Mouse (Mus musculus): ENCODE data around the gene Sfxn1. TPM values are rescaled to one million over a fixed set of nuclear protein-coding genes. Genes with fewer than 3 reads are reported as not detected.

Sfxn1 gene
- polyA plus RNA-seq, 1 experiment = not detected

DNA sequence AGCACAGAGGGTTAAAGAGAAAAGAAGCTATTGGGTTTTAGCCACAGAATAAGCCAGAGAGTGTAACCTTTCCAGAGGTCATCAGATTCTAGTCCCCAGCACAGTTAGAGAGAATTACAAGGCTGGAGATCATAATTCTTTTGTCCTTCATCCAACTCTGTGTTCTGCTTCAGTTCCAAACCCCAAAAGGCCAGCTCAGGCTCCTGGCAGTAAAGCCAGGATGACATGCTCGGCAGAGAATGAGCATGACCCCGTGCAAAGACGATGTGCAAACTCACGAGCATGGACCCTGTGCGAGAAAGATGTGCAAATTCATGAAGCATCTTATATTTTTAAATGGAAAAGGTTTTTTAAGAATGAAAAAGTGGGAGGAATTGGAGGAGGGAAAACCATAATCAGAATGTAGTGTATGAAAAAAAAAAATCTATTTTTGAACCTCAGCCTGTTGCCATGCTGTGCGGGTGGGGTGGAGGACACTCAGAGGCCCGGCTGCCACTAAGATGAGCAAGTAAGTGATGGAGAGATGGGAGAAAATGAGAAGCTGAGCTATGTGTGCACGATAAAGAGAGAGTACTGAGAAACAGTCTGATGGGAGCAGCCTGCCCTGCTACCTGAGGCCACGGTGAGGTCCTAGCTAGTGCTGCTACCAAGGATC is 66.2 kb downstream of the Sfxn1 start:
- Histone ChIP-seq H3K27ac (ENCODE audit: insufficient read depth, low read depth, low read length) (no peak overlapping the region), H3K4me1 (ENCODE audit: control insufficient read depth, insufficient read depth, low read length) (peaks cover 10% of the 10 kb centered on the region), H3K4me3 (ENCODE audit: insufficient read depth, low read depth, low read length) (no peak overlapping the region)
- 76% methylated on average over 9 of the region's 9 CpGs for WGBS
- TF ChIP-seq POLR2A (IDR thresholded peaks at IDR 0.05; ENCODE audit: insufficient read depth, low read depth, low read length) (no peak), CTCF (IDR thresholded peaks at IDR 0.05; ENCODE audit: insufficient read depth, low read depth, low read length) (no peak)

DNA sequence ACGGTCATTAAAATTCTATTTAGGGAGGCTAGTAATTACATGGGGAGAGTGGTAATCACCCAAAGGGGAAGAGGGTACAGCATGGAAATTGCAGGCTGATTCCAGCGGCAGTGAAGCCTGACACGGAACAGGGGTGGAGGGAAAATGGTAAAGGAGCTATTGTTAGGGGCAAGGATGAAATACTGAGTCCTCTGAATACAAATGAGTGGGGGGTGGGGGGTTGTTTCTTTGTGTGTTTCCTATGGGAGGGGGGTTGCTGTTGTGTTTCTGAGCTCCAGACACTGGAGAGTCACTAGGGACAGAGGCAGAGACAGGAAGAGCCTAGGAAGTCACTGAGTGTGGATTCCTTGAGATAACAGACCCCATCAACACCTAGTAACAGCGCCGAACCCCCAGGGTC is 72.1 kb downstream of the Sfxn1 start:
- Histone ChIP-seq H3K27ac (ENCODE audit: insufficient read depth, low read depth, low read length) (peak overlapping the region; percentile 95), H3K4me3 (ENCODE audit: insufficient read depth, low read depth, low read length) (no peak overlapping the region), H3K4me1 (ENCODE audit: control insufficient read depth, insufficient read depth, low read length) (peaks cover 13% of the 10 kb centered on the region)
- 21% methylated on average over 5 of the region's 5 CpGs for WGBS
- TF ChIP-seq POLR2A (IDR thresholded peaks at IDR 0.05; ENCODE audit: insufficient read depth, low read depth, low read length) (no peak), CTCF (IDR thresholded peaks at IDR 0.05; ENCODE audit: insufficient read depth, low read depth, low read length) (no peak)

DNA sequence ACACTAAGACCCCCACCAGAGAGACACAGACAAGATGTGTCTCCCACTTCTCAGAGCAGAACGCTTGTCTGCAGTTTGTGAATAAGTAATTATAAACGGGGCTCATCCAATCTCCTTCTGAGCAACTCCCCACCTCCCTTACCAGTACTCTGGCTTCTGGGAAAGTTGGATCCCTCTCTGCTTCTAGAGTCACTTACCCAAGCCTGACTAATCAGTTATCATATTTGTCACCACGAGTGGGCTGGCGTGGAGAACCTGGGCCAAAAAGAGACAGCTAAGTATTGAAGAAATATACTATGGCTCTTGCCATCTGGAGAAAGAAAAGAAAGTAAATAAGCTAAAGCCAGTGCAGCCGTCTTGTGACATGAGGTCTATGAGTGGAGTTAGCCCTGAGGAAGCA is 73.0 kb downstream of the Sfxn1 start:
- 47% methylated on average over 5 of the region's 5 CpGs for WGBS
- TF ChIP-seq CTCF (IDR thresholded peaks at IDR 0.05; ENCODE audit: insufficient read depth, low read depth, low read length) = no peak
- no peak for TF ChIP-seq POLR2A (IDR thresholded peaks at IDR 0.05; ENCODE audit: insufficient read depth, low read depth, low read length)
- H3K4me3 ChIP-seq (ENCODE audit: insufficient read depth, low read depth, low read length) = no peak overlapping the region
- H3K4me1 ChIP-seq (ENCODE audit: control insufficient read depth, insufficient read depth, low read length) = peaks cover 13% of the 10 kb centered on the region
- H3K27ac ChIP-seq (ENCODE audit: insufficient read depth, low read depth, low read length) = peak overlapping the region; percentile 95

DNA sequence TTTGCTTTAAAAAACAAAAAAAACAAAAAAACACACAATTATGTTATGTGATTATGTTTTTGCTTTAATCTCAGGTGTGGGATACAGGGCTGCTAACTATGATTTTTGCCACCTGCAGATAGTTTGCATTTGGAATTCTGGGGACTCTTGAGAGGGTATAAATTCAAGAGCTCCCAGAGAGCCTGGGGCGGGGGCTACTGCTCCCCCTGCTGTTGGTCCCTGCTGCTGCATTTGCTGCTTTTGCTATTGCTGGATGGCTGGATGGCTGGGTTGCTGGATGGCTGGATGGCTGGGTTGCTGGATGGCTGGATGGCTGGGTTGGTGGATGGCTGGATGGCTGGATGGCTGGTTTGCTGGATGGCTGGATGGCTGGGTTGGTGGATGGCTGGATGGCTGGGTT is 75.7 kb downstream of the Sfxn1 start:
- TF ChIP-seq CTCF (IDR thresholded peaks at IDR 0.05; ENCODE audit: insufficient read depth, low read depth, low read length) = no peak
- no peak for TF ChIP-seq POLR2A (IDR thresholded peaks at IDR 0.05; ENCODE audit: insufficient read depth, low read depth, low read length)
- 78% methylated on average over 1 of the region's 1 CpGs for WGBS
- no peak overlapping the region for H3K4me3 ChIP-seq (ENCODE audit: insufficient read depth, low read depth, low read length)
- peaks cover 7% of the 10 kb centered on the region for H3K4me1 ChIP-seq (ENCODE audit: control insufficient read depth, insufficient read depth, low read length)
- no peak overlapping the region for H3K27ac ChIP-seq (ENCODE audit: insufficient read depth, low read depth, low read length)

DNA sequence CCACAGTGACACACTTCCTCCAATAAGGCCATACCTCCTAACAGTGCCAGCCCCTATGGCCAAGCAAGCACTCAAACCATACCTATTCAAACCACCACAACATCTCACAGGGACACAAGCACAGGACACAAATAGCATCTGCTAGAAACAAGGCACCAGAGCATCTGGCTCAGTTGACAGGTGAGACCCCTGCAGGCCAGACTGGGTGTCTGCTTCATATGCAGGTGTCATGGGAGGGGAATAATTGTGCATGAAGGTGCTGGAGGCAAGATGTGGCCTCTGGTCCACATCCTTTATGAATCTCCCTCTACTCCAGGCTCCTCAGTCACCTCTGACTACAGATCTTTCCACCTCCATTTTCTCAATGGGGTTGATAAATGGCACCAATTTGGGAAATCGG is 80.8 kb downstream of the Sfxn1 start:
- TF ChIP-seq CTCF (IDR thresholded peaks at IDR 0.05; ENCODE audit: insufficient read depth, low read depth, low read length) (no peak), POLR2A (IDR thresholded peaks at IDR 0.05; ENCODE audit: insufficient read depth, low read depth, low read length) (no peak)
- 82% methylated on average over 1 of the region's 1 CpGs for WGBS
- Histone ChIP-seq H3K4me1 (ENCODE audit: control insufficient read depth, insufficient read depth, low read length) (peaks cover 6% of the 10 kb centered on the region), H3K4me3 (ENCODE audit: insufficient read depth, low read depth, low read length) (no peak overlapping the region), H3K27ac (ENCODE audit: insufficient read depth, low read depth, low read length) (no peak overlapping the region)

DNA sequence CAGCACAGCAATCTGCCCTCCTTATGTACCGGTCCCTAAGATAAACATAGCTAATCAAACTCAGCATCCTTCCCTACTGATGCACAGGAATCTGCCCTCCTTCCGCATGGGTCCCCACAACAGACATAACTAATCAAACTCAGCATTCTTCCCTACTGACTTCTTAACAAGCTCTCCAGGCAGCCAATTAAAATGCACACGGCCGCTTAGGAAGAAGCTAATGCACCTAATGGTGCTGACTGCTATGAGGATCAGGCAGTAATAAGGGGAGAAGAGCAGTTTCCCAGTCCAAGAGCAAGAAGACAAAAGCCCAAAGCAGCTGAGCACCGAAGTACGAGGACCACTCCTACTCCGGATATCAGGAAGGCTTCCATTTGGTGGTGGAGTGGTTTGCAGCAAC is 81.2 kb downstream of the Sfxn1 start:
- Histone ChIP-seq H3K4me3 (ENCODE audit: insufficient read depth, low read depth, low read length) (no peak overlapping the region), H3K4me1 (ENCODE audit: control insufficient read depth, insufficient read depth, low read length) (peaks cover 6% of the 10 kb centered on the region), H3K27ac (ENCODE audit: insufficient read depth, low read depth, low read length) (no peak overlapping the region)
- 77% methylated on average over 7 of the region's 7 CpGs for WGBS
- TF ChIP-seq CTCF (IDR thresholded peaks at IDR 0.05; ENCODE audit: insufficient read depth, low read depth, low read length) (no peak), POLR2A (IDR thresholded peaks at IDR 0.05; ENCODE audit: insufficient read depth, low read depth, low read length) (no peak)

DNA sequence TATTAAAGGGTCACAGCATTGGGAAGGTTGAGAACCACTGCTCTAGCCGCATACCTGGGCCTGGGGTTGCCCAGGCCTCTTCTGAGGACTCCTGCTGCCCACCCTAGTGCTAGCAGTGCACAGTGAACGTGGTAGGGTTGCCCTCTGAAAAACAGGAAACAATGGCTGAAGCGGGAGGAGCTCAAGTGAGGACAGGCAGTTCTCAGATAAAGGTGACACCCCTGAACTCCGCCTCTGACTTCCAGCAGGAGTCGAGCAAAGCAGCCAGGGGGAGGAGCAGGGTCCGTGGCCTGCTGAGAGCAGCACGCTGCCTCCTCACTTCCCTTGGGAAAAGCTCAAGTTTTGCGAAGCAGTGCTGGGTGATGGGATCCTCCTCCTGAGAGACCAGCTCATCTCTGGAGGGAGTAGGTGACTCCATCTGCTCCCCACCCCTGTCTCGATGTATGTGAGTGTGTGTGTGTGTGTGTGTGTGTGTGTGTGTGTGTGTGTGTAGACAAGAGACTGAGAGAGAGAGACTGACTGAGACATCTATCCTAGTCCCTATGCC is 82.1 kb downstream of the Sfxn1 start:
- TF ChIP-seq POLR2A (IDR thresholded peaks at IDR 0.05; ENCODE audit: insufficient read depth, low read depth, low read length) (no peak), CTCF (IDR thresholded peaks at IDR 0.05; ENCODE audit: insufficient read depth, low read depth, low read length) (no peak)
- WGBS = 58% methylated on average over 9 of the region's 9 CpGs
- no peak overlapping the region for H3K4me3 ChIP-seq (ENCODE audit: insufficient read depth, low read depth, low read length)
- peaks cover 6% of the 10 kb centered on the region for H3K4me1 ChIP-seq (ENCODE audit: control insufficient read depth, insufficient read depth, low read length)
- H3K27ac ChIP-seq (ENCODE audit: insufficient read depth, low read depth, low read length) = peak overlapping the region; percentile 2; the same call in 1 of the 2 replicates

DNA sequence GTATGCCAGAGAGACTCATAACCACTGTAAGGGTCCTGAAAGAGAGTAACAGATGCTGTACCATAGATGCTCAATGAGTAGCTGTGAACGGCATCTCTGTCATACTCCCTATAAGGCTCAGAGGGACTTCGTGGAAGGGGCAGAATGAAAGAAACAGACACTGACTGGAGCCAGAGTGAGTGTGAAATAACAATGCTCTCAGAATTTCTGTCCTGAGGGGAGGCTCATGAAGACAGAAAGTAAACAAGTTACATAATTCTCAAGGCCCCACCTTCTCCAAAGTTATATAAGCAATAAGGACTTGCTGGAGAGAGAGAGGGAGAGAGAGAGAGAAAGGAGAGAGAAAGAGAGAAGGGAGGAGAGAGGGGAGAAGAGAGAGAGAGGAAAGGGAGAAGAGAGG is 84.2 kb downstream of the Sfxn1 start:
- Histone ChIP-seq H3K4me1 (ENCODE audit: control insufficient read depth, insufficient read depth, low read length) (peaks cover 6% of the 10 kb centered on the region), H3K4me3 (ENCODE audit: insufficient read depth, low read depth, low read length) (no peak overlapping the region), H3K27ac (ENCODE audit: insufficient read depth, low read depth, low read length) (no peak overlapping the region)
- no peak for TF ChIP-seq CTCF (IDR thresholded peaks at IDR 0.05; ENCODE audit: insufficient read depth, low read depth, low read length)
- TF ChIP-seq POLR2A (IDR thresholded peaks at IDR 0.05; ENCODE audit: insufficient read depth, low read depth, low read length) = no peak
- WGBS = 69% methylated on average over 2 of the region's 2 CpGs

Other genes starting within 250 kb of the Sfxn1 start
- gene Drd1, start 16.2 kb upstream of the Sfxn1 start, polyA plus RNA-seq (2012; ENCODE audit: insufficient read depth, insufficient read length, low replicate concordance, missing spikeins) = not detected in 2 replicates
- not detected in 2 replicates for gene Hrh2, start 120.3 kb downstream of the Sfxn1 start, polyA plus RNA-seq (2012; ENCODE audit: insufficient read depth, insufficient read length, low replicate concordance, missing spikeins)

Measured in olfactory bulb, adult 2 months (tissue).